Mouse (Mus musculus) heart, embryonic 13.5 days (tissue): ENCODE results near the gene Tbl2. TPM values are rescaled to one million over a fixed set of nuclear protein-coding genes. Genes with fewer than 3 reads are reported as not detected.
A peak's percentile ranks its signal among the peaks of the same experiment; 100 is the strongest.

ENCODE experiments used
- ATAC-seq: fragments of 200-750 bp; cut with Nextera tagmentation; 2 replicates; pipeline ENCODE4 v1.8.0; 2017; ENCODE audit warnings: moderate TSS enrichment; ENCODE audit not compliant: insufficient number of reproducible peaks, low FRiP score, low TSS enrichment; ENCODE audit errors: extremely low read depth
- H3K27ac ChIP-seq: fragments of 300-500 bp; sonication (generic); replicated peaks from 2 replicates; pipeline ENCODE4 v1.5.1; 2015; ENCODE audit warnings: moderate library complexity, mild to moderate bottlenecking, inconsistent platforms
- H3K27me3 ChIP-seq: fragments of 300-500 bp; sonication (generic); replicated peaks from 2 replicates; pipeline ENCODE4 v1.6.1; 2015; ENCODE audit warnings: mild to moderate bottlenecking, inconsistent platforms
- H3K36me3 ChIP-seq: fragments of 300-500 bp; sonication (generic); 2 replicates; pipeline ENCODE4 v1.6.1; 2015; ENCODE audit warnings: mild to moderate bottlenecking, inconsistent platforms
- H3K4me1 ChIP-seq: fragments of 300-500 bp; sonication (generic); 2 replicates; pipeline ENCODE4 v1.6.1; 2015; ENCODE audit warnings: inconsistent platforms
- H3K4me2 ChIP-seq: fragments of 300-500 bp; sonication (generic); 2 replicates; pipeline ENCODE4 v1.6.1; 2015; ENCODE audit warnings: inconsistent platforms, mild to moderate bottlenecking, moderate library complexity
- H3K4me3 ChIP-seq: fragments of 300-500 bp; sonication (generic); 2 replicates; pipeline ENCODE4 v1.5.1; 2015; ENCODE audit warnings: moderate library complexity, mild to moderate bottlenecking, inconsistent platforms
- H3K9ac ChIP-seq: fragments of 300-500 bp; sonication (generic); 2 replicates; pipeline ENCODE4 v1.6.1; 2015; ENCODE audit warnings: inconsistent platforms, mild to moderate bottlenecking, moderate library complexity
- H3K9me3 ChIP-seq: fragments of 300-500 bp; sonication (generic); 2 replicates; pipeline ENCODE4 v1.6.1; 2016; ENCODE audit warnings: inconsistent platforms
- WGBS: fragments of 180-500 bp; shearing (Covaris S2); methylation state at CpG from one replicate; pipeline ENCODE4 v1.1.7; 2015; ENCODE audit warnings: mixed read lengths; 5-methylcytosine and 5-hydroxymethylcytosine counted together
- polyA plus RNA-seq: library from polyadenylated mRNA; unstranded; fragments of >200 nt; fragmentation: Nextera tagmentation; extraction: Ambion mirVana; gene quantifications from 2 replicates; pipeline ENCODE4 v1.2.1, GENCODE M21; 2015

Gene Tbl2
- polyA plus RNA-seq, 1 experiment from 2014 or later, result 18.1 TPM

GRCm38 (mm10) chr5:135149820-135150178, 342 bp downstream of the Tbl2 start:
- H3K9me3 ChIP-seq, result no peaks in the 10 kb centered on the region
- peak overlapping the region; percentile 78 for H3K4me3 ChIP-seq
- WGBS, result under 1% methylated on average over 23 of the region's 23 CpGs
- no peak for ATAC-seq
- no peaks in the 10 kb centered on the region for H3K27me3 ChIP-seq
- peaks cover 21% of the 10 kb centered on the region for H3K4me1 ChIP-seq
- peak overlapping the region; percentile 87 for H3K9ac ChIP-seq
- peak overlapping the region; percentile 62 for H3K27ac ChIP-seq
- H3K36me3 ChIP-seq, result peaks cover 28% of the 10 kb centered on the region
- H3K4me2 ChIP-seq, result peak overlapping the region; percentile 73

- H3K9me3 ChIP-seq, result no peaks in the 10 kb centered on the region
- peaks cover 94% of the 10 kb centered on the region for H3K36me3 ChIP-seq
- H3K4me3 ChIP-seq, result no peak overlapping the region
- ATAC-seq, result no peak
- no peak overlapping the region for H3K27ac ChIP-seq
- no peak overlapping the region for H3K4me2 ChIP-seq
- no peak overlapping the region for H3K9ac ChIP-seq
- WGBS, result 93% methylated on average over 4 of the region's 4 CpGs
- 0 out of 2 replicates have a peak, but pooled peaks cover under 1% of the 10 kb centered on the region for H3K4me1 ChIP-seq
- no peaks in the 10 kb centered on the region for H3K27me3 ChIP-seq
Measured at GRCm38 (mm10) chr5:135156496-135156895, 7.0 kb downstream of the Tbl2 start.

GRCm38 (mm10) chr5:135161221-135161620, 11.8 kb downstream of the Tbl2 start:
- no peak overlapping the region for H3K4me2 ChIP-seq
- H3K4me3 ChIP-seq, result no peak overlapping the region
- H3K9ac ChIP-seq, result no peak overlapping the region
- no peak overlapping the region for H3K27ac ChIP-seq
- peaks cover 78% of the 10 kb centered on the region for H3K36me3 ChIP-seq
- H3K9me3 ChIP-seq, result no peaks in the 10 kb centered on the region
- no peaks in the 10 kb centered on the region for H3K4me1 ChIP-seq
- H3K27me3 ChIP-seq, result no peaks in the 10 kb centered on the region
- no peak for ATAC-seq
- 90% methylated on average over 4 of the region's 4 CpGs for WGBS

- H3K27ac ChIP-seq, result no peak overlapping the region
- no peaks in the 10 kb centered on the region for H3K27me3 ChIP-seq
- no peak overlapping the region for H3K4me2 ChIP-seq
- no peak overlapping the region for H3K9ac ChIP-seq
- H3K4me1 ChIP-seq, result no peaks in the 10 kb centered on the region
- no peaks in the 10 kb centered on the region for H3K9me3 ChIP-seq
- WGBS, result 70% methylated on average over 7 of the region's 7 CpGs
- no peak overlapping the region for H3K4me3 ChIP-seq
- ATAC-seq, result no peak
- peaks cover 74% of the 10 kb centered on the region for H3K36me3 ChIP-seq
Measured at GRCm38 (mm10) chr5:135161650-135162049, 12.2 kb downstream of the Tbl2 start.

GRCm38 (mm10) chr5:135162361-135162760, 12.9 kb downstream of the Tbl2 start:
- ATAC-seq, result no peak
- Histone ChIP-seq H3K4me2 (no peak overlapping the region), H3K4me3 (no peak overlapping the region), H3K9me3 (no peaks in the 10 kb centered on the region), H3K9ac (no peak overlapping the region), H3K4me1 (no peaks in the 10 kb centered on the region), H3K27me3 (no peaks in the 10 kb centered on the region), H3K27ac (no peak overlapping the region), H3K36me3 (peaks cover 67% of the 10 kb centered on the region)
- 89% methylated on average over 8 of the region's 8 CpGs for WGBS

- H3K4me1 ChIP-seq, result no peaks in the 10 kb centered on the region
- no peak overlapping the region for H3K4me3 ChIP-seq
- no peak overlapping the region for H3K9ac ChIP-seq
- peaks cover 63% of the 10 kb centered on the region for H3K36me3 ChIP-seq
- H3K27ac ChIP-seq, result no peak overlapping the region
- ATAC-seq, result no peak
- H3K4me2 ChIP-seq, result no peak overlapping the region
- H3K9me3 ChIP-seq, result no peaks in the 10 kb centered on the region
- WGBS, result 89% methylated on average over 6 of the region's 6 CpGs
- H3K27me3 ChIP-seq, result no peaks in the 10 kb centered on the region
Measured at GRCm38 (mm10) chr5:135162821-135163220, 13.4 kb downstream of the Tbl2 start.

- Histone ChIP-seq H3K36me3 (peaks cover 33% of the 10 kb centered on the region), H3K4me2 (no peak overlapping the region), H3K9ac (no peak overlapping the region), H3K4me3 (no peak overlapping the region), H3K27ac (no peak overlapping the region), H3K4me1 (peaks cover 16% of the 10 kb centered on the region), H3K9me3 (no peaks in the 10 kb centered on the region), H3K27me3 (no peaks in the 10 kb centered on the region)
- WGBS, result 74% methylated on average over 4 of the region's 4 CpGs
- ATAC-seq, result no peak
Measured at GRCm38 (mm10) chr5:135166909-135167308, 17.5 kb downstream of the Tbl2 start.

GRCm38 (mm10) chr5:135167469-135167868, 18.0 kb downstream of the Tbl2 start:
- 93% methylated on average over 4 of the region's 4 CpGs for WGBS
- Histone ChIP-seq H3K9me3 (no peaks in the 10 kb centered on the region), H3K4me1 (peaks cover 16% of the 10 kb centered on the region), H3K4me3 (peak overlapping the region; percentile 77), H3K27ac (peak overlapping the region; percentile 97; the same call in 1 of the 2 replicates), H3K9ac (no peak overlapping the region), H3K36me3 (peaks cover 33% of the 10 kb centered on the region), H3K27me3 (no peaks in the 10 kb centered on the region), H3K4me2 (peak overlapping the region; percentile 96)
- ATAC-seq, result no peak

- peak within 1 kb of the TSS; percentile 77 for H3K4me3 ChIP-seq
- peak; percentile 98 for ATAC-seq
- peak within 1 kb of the TSS; percentile 93 for H3K9ac ChIP-seq
- H3K27ac ChIP-seq, result peak within 1 kb of the TSS; percentile 97
- peaks cover 33% of the 10 kb centered on the region for H3K36me3 ChIP-seq
- 2% methylated on average over 94 of the region's 95 CpGs for WGBS
- H3K4me1 ChIP-seq, result peaks cover 16% of the 10 kb centered on the region
- no peaks in the 10 kb centered on the region for H3K9me3 ChIP-seq
- H3K27me3 ChIP-seq, result no peaks in the 10 kb centered on the region
- peak within 1 kb of the TSS; percentile 96 for H3K4me2 ChIP-seq
Measured at GRCm38 (mm10) chr5:135168063-135169062, 18.9 kb downstream of the Tbl2 start, which contains the start of gene Bcl7b. Gene Bcl7b (plus strand): TSS chr5:135168283.

- ATAC-seq, result no peak
- Histone ChIP-seq H3K27me3 (no peaks in the 10 kb centered on the region), H3K36me3 (peaks cover 36% of the 10 kb centered on the region), H3K9me3 (no peaks in the 10 kb centered on the region), H3K4me3 (peak overlapping the region; percentile 77), H3K4me2 (peak overlapping the region; percentile 96), H3K4me1 (peaks cover 16% of the 10 kb centered on the region), H3K9ac (peak overlapping the region; percentile 93), H3K27ac (peak overlapping the region; percentile 97; the same call in 1 of the 2 replicates)
- WGBS, result 86% methylated on average over 5 of the region's 5 CpGs
Measured at GRCm38 (mm10) chr5:135169479-135169878, 20.0 kb downstream of the Tbl2 start.

GRCm38 (mm10) chr5:135171688-135172220, 22.3 kb downstream of the Tbl2 start:
- no peaks in the 10 kb centered on the region for H3K9me3 ChIP-seq
- no peak overlapping the region for H3K4me3 ChIP-seq
- H3K27me3 ChIP-seq, result no peaks in the 10 kb centered on the region
- H3K36me3 ChIP-seq, result peaks cover 53% of the 10 kb centered on the region
- H3K27ac ChIP-seq, result no peak overlapping the region
- no peak for ATAC-seq
- WGBS, result 90% methylated on average over 6 of the region's 6 CpGs
- peaks cover 16% of the 10 kb centered on the region for H3K4me1 ChIP-seq
- no peak overlapping the region for H3K4me2 ChIP-seq
- no peak overlapping the region for H3K9ac ChIP-seq
